Mouse (Mus musculus) embryo, embryonic 11.5 days (tissue): ENCODE measurements at regions not wholly inside any gene's neighbourhood (a gene's known extent, or its start where the extent isn't known, plus 50 kb on each side); places are given as distances from the start of the nearest gene placed in this dataset.

Source experiments
- DNase-seq: peaks from one replicate; pipeline ENCODE4 v3.0.0-alpha.2; 2012; ENCODE audit warnings: low read depth, low spot score

DNA sequence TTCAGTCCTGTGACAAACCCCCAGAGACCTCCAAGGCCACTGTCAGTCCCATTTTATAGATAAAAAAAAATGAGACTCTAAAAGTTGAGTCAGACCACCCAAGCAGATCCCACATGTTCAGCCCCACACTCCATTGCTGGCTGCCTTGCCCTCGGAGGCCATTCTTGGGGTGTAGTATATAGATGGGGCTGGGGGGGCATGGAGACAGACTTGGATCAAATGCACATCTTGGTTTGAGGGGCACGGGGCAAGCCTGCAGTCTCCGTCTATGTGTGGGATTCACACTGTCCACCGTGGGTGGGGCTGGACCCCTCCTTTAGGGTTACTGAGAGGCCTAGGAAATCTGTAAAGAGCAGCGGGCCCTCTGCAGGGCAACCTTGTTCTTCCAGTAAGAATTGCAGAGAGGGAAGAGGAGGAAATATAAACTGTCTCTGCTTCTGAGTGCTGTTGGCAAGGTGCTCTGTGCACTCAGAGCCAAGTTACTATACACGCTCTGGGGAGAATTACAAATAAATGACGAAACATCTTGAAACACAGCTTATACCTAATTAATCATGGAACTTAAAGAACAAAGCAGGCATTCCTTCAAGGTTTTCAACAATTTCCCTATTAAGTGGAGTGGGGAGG, 184.4 kb upstream of the Habp2 start:
- DNase-seq, result no peak

DNA sequence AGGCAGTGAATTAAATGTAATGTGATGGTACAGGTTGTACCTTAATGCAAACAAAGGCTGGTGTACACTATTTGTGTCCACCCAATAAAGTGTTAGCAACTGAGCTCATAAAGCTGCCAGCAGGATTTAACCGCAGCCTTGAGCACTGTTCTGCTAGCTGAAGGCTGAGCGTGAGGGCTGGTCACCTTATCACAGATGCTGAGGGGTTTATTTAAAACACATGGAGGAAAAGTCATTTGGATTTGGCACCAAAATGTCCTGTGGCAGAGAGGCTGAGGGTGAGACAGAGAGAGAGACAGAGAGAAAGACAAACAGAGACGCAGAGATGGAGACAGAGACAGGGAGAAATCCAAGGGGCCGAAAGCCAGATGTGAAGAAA, 181.9 kb upstream of the Habp2 start:
- no peak for DNase-seq

DNA sequence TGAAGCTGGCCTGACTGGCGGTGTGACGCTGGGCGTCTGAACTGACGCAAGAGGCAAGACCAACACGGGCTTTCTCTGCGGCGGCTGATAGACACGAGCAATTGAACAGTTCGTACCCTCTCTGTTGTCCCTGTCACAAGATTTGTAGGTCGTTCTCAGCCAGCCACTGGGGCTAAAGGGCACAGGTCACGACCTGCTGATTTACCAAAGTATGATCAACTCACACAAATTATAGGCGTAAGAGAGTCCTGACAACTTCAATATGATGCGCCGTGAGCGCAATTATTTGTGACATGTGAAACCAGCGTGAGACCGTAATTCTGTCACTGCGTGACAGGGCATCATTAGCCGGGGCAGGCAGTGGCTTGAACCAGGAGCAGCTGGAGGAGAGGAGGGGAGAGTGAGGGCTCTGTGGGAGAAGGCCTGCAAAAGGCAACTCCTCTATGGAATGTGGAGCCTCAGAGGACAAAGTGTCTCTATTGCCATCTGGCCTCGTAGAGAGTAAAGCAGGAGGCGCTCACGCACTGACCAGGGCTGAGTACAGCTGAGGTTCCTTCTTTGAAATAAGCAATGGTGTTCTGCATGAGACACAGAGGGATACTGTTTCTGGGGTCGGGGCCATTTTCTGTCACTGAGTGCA, 181.4 kb upstream of the Habp2 start:
- peak; percentile 59 for DNase-seq

DNA sequence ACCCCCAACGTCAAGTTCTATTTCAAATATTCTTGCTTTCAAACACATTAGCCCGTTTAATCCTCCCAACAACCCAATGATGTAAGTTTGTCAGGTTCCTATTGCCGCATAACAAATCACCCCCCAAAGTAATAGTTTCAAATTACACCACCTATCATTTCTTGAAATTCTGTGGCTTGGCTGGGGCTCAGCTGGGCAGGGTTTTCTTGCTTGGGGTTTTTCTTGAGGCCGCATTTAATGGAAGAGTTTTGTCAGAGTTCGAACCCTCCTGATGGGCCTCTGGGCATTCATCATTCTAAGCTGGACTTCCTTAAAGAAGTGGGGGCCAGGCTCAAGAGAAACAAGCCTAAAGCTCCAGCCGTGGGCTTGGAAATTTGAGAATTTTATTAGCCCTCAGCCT, 178.1 kb upstream of the Habp2 start:
- no peak for DNase-seq

DNA sequence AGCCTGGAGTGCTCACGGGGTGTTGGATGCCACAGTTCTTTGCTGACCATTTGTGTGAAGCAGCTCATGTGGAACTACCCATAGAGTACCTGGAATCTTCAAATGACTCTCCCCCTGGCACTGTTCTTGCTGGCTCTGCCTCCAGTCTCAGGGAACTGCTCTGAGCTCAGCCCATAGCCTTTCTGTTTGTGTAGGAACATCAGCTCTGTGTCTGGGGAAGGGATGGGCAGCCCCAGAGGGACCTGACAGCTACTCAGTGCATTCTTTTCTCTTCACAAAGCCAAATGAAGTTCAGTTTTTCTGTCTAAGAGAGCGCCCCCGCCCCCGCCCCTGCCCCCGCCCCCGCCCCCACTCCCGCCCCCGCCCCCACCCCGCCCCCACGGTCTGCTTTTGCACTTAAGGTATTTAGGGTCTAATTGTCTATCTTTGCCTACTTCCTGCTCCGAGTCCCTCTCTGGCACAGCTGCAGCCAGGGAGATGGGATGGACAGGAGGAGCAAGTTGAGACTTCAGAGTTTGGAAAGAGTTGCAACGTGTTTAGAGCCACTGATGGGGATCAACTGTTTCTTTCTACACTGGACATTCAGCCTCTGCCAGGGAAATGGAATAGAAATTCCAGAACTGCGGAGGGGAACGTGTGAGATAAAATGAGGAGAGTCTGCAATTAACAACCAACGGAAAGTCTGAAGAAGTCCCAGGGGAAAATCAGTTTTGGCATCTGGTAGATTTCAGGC, 171.2 kb upstream of the Habp2 start:
- no peak for DNase-seq

DNA sequence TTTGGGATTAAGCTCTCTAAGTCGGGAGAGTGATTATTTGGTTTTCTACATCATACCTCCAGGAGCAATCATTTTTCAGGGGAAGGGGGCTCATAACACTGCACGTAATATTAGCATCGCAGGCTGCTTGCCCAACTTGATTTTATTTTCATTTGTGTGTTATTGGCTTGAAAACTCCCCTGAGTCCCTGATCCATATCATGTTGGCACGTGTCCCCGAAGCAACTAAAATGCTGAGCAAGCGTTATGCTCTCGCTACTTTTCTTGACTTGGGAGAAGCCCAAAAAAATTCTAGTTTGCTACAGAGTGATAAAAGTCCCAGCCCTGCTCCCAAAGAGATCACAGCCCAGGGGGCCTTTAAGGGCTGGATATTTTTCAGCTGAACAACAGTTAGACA, 170.7 kb upstream of the Habp2 start:
- no peak for DNase-seq

DNA sequence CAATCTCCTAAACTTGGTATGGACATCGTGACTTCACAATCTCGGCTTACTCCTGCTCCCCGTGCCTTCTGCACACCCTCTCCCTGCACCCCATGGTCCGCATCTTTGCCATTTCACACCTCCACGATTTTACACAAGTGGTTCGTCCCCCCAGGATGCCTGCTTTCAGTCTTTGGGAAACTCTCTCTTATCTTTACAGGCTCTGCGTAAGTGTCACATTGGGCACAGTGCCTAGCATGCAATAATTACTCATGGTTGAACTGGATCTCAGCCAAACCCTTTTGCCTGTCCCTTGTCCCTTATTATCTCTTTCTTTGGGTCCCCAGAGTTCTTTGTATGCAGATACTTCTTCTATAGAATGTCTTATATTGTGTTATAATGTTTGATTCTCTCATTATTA, 166.2 kb upstream of the Habp2 start:
- no peak for DNase-seq

DNA sequence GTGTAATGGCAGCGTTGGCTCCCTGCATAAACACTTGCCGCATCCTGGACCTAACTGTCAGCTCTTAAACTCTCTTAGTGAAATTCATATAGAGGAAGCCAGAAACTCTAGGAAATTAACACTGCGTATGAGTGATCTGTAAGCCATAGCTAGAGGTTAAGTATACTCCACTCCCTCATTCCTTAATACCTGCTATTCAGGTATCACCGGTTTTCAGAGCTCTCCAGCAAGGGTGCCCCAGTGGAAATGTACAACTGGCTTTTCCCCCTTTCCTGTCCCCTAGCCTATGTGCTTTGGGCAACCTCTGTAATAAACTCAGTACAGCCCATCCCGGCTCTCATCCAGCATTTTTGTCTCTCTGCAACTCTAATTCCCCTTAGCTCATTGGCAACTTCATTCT, 164.8 kb upstream of the Habp2 start:
- DNase-seq, result no peak

DNA sequence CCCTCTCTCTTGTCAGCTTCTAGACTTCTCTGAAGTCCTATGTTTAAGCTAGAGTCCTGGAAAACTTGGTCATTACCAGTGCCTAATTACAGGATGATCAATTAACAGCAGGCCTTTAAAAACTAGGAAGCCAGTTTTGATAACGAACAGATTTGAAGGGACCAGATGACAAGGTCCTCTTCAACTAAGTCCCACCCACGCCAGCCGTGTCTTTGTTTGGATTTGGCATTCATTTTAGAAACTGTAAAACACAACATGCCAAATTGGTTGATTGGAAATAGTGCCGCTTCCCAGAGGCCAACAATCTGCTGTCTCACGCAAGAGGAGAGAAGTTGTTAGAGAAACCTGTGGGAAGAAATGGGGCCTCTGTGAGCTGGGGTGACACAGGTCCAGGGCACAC, 155.4 kb upstream of the Habp2 start:
- no peak for DNase-seq

DNA sequence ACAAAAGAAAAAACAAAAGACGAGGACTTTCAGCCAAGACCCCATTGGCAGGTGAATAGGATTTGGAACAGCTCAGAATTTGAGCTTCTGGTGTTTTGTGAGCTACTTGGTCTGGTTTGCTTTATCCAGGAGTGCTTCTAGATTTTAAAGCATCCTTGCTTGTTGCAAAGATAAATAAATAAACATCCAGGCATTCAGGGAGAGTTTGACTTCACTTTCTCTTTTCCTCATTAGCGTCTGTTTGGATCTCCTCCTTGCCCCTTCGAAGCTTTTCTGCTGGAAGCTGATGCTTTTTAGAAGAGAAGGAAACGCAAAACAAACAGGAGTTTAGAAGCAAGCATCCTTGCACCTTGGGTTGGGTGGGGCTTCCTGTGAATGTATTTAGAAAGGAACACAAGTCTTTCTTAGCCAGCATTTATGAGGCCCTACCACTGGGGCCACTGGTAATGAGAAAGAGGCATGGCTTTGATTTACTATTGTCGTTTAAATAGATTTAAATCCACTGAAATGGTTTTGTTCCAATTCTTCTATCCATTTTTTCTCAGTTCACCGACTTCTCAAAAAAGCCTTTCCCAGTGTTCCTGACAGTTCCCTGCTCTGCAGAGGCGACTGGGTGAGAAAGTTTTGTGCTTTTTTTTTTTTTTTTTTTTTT, 153.9 kb upstream of the Habp2 start:
- DNase-seq, result no peak

DNA sequence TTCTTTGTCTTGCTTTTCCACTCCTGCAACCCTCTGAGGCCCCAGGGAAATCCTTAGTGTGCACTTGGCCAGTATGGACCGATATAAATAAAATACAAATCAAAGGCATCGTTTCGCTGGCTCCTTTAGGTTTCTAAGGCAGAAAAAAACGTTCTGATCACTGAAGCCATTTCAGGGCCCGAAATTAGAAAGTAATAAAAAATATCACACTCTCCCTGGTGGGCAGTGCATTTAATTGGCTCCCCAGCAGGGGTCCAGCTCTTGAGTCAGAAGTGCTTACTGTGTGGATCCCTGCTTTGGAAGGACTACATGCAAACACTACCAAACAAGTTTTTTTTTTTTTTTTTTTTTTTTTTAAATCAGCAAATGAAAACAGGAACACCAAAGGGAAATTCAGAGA, 153.4 kb upstream of the Habp2 start:
- DNase-seq, result no peak

DNA sequence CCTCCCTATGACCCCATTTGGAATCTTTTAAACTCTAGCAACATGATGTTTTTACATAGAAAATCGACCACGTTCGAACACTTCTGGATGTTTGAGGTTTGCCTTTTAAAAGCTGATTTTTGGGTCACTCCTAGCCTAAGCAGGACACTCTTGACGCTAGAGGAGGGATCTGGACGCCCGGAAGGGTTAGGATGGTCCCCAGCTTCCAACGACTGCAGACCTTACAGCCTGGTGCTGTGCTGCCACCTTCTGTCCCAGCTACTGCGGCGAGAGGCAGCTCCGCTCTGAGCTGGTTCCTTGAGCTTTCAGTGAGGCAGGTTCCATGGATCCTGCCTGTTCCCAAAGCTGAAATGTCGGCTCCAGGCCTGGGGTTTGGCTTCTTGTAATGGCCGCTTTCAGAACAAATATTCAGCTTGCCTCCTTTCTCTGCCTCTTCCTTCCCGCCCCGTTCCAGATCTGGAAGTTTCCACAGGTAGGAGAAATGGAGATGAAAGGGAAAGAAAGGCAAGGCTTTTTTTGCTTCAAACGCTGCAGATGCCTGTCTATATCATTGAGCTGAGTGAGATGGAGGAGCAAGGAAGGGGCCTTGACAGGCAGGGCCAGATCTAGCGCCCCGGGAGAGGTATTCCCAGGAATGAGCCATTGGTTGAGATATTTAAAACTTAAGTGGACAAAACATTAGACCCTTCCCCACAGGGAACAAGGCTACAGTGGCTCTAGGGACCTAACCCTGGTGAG, 152.7 kb upstream of the Habp2 start:
- peak; percentile 58 for DNase-seq

DNA sequence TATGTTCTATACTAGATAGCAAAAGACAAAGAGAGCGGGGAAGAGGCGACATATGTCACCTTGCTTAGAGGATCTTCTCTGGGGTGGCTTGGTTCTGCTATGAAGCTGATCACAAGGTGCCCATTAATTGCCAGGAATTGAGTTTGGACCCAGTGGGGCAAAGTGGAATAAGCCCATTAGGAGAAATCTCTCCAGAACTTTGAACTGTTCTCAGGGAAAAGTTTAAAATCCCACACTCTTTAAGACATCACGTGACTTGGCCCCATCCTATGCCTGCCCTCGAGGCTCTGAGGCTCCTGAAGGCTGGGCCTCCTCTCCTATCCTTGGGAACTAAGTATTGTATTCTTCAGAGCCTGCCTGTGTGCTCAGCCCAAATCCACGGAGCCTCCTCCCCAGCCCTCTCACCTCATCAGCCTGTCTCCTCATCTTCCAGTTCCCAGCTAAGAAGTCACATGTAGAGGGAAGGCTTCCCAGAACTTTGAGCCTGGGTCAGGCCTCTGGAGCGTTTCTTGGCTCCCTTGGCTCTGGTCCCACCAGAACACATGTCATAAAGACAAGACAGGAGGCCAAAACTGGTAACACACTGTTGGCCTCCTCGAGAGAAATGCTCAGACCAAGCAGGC, 151.5 kb upstream of the Habp2 start:
- DNase-seq, result no peak

DNA sequence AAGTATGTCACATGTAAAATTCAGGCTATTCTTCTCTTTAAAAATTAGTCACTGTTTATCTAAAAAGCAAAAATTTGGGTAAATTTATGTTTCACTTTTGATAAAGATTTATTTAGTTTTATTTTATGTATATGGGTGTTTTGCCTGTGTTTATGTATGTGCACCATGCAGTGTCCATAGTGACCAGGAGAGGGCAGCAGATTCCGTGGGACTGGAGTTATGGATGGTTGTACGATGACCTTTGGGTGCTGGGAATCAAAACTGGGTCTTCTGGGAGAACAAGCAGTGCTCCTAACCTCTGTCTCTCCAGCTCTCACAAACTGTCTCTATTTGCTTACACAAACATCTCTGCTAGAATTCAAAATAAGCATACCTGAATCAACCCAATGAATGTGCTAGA, 146.4 kb upstream of the Habp2 start:
- DNase-seq, result no peak

DNA sequence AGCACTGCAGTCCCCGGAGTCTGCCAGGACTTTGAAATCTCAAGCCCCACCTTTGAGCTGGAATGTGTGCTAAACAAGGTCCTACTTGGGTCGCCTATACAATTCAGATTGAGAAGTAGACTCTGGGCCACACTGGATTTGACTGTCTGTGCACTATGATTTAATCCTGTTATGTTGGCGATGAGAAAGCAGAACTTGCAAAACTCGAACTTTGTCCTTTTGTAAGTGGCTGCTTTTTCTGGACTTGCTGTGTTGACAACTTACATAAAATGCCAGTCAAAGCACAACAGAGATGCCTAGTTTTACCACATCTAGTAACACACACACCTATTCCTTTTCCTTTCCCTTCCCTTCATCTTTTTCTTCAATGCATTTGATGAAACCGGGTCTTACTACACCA, 142.7 kb upstream of the Habp2 start:
- no peak for DNase-seq

DNA sequence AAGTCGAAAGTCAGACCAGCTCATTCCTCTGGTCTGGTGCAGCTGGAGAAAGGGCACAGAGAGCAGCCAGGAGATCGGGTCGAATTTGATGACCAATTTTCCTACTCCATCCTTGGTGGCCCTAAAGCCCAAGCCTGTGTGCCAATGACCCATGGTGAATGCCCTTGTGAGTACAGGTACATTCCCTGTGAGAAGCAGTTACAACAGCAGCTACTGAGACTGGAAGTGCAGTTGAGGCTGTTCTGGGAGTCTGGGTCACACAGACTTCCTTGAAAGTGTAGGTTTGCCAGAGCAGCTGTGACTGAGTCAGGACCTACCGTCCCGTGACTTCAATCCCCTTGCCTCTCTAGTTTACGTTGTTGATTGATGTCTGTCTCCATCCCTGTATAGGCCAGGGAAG, 129.8 kb upstream of the Habp2 start:
- DNase-seq, result no peak

DNA sequence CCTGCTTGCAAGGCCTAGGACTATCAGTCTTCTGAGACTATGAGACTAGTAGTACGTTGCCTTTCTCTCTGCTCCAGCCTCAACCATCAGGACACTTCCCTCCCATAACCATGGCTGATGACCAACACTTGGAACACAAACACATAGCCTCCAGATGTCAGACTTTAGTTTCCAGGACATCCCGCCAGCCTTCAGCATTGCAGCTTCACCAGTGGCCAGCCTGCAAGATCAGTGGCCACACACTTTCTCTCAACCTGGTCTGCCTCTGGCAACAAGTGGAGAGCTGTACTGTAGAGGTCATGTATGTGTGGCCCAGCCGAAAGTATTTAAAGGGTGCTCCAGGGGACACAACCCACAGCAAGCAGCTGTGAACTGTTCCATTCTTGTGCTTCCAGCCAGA, 124.8 kb upstream of the Habp2 start:
- no peak for DNase-seq

DNA sequence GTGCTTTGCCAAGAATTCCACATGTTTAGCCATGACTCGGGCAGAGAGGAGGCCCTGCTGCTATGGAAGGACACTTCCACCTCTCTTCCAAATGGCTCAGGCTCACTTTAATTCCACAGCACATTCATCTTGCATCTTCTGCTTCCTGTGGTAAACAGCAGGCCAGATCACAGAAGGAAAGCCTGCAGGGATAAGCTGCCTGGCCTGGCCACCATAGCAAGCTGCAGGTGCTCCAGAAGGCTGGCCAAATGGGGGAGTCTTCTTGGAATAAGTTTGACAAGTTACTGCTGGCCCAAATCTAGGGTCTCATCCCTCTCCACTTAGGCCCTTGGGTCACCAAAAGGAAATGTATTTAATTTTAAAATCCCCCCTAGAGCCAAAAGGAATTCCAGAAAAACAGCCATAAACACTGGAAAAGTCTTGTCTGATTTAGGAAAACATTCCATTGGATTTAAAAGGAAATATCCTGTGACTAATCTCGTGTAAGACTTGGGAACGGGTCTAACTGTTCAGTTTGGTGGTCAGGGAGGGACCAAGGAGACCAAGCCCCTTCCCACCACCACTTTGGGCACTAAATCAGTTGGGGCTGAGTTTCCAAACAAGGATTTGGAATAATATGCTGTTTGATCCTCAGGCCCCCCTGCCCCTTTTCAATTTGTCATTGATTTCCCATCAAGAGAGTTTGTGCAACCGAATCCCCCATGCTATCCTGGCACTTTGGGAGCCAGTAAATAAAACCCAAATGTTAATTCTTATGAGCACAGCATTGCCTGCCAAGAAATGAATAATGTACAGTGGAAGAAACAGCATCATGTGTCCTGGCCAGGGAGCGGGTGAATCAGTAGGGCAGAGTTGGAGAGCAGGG, 117.6 kb upstream of the Habp2 start:
- DNase-seq, result no peak

DNA sequence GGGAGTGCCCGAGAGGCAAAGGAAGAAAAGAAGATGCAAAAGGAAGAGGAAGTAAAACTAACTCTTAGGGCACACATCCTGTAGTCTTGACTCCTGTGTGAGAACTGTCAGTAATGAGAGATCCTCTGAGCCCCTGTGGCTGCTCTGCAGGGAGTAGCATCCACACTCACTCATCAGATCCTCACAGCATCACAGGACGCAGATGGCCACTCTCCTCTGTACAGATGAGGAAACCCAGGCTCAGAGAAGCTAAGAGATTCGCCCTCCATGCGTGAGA, 117.0 kb upstream of the Habp2 start:
- DNase-seq, result no peak

DNA sequence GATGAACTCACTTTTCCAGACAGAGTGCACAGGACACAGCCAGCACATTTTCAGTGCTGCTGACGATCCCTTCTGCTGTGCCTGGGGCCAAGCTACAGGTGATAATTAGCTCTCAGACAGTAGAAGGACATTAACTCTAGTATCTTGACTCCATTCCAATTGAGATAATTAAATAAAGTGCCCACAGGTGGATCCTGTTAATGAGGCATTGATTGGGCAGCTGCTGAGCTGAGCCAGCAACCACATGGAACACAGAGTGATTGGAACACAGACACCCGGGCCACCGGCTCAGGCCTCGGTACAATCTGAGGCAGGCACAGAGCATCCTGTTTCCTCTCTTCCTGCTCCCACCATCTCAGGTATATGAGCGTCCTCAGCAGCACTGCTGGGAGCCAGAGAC, 114.5 kb upstream of the Habp2 start:
- no peak for DNase-seq

DNA sequence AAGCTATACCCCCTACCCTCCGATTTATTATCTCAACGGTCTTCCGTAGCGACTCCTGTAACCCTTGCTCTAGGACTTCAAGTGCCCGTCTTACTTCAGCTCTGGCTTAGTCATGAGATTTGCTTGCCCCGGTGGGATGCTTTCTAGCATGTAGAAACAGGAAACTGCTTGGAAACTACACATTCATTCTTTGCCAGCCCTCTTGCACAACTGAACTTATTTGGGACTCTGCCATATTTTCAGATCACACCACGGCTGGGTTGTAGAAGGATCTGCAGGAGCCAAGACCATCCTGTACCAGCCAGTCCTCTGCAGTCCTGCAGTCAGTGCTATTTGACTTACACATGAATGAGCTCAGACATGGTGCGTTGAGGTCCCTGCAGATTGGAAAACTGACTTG, 110.9 kb upstream of the Habp2 start:
- DNase-seq, result no peak
